Mouse (Mus musculus) spleen, postnatal 36 days (tissue): ENCODE measurements around the gene Pgap3.
A peak's percentile ranks its signal among the peaks of the same experiment; 100 is the strongest.

Experiments
- DNase-seq, 2 experiments: peaks; one replicate each; pipeline ENCODE4 v3.0.0; 2022; ENCODE audit warnings: low spot score in 2 of 2, mixed read lengths in 1 of 2

The Pgap3 gene

GRCm38 (mm10) chr11:98357396-98358160 is 42.7 kb downstream of the Pgap3 start:
- DNase-seq = no peak

GRCm38 (mm10) chr11:98356625-98357394 is 43.5 kb downstream of the Pgap3 start:
- no peak for DNase-seq

GRCm38 (mm10) chr11:98355732-98356299 is 44.5 kb downstream of the Pgap3 start:
- DNase-seq = peak; percentile 35 to 46

- no peak for DNase-seq
These were observed 45.8 kb downstream of the Pgap3 start for GRCm38 (mm10) chr11:98354445-98354844.

- DNase-seq = no peak
These were observed 46.6 kb downstream of the Pgap3 start for GRCm38 (mm10) chr11:98353651-98354211.

GRCm38 (mm10) chr11:98352272-98352990 is 47.9 kb downstream of the Pgap3 start:
- no peak for DNase-seq

GRCm38 (mm10) chr11:98349308-98349707 is 51.0 kb downstream of the Pgap3 start:
- DNase-seq = no peak

- DNase-seq = no peak
These were observed 52.0 kb downstream of the Pgap3 start, which contains the start of gene Ppp1r1b for GRCm38 (mm10) chr11:98348083-98348961. TSS of gene Ppp1r1b (plus strand) at chr11:98348404.

GRCm38 (mm10) chr11:98347385-98348082 is 52.8 kb downstream of the Pgap3 start:
- DNase-seq = no peak

- no peak for DNase-seq
These were observed 54.1 kb downstream of the Pgap3 start for GRCm38 (mm10) chr11:98346168-98346567.

GRCm38 (mm10) chr11:98345253-98345652 is 55.0 kb downstream of the Pgap3 start:
- peak; percentile 66 to 67 for DNase-seq

- DNase-seq = peak; percentile 69 to 81
These were observed 58.0 kb downstream of the Pgap3 start for GRCm38 (mm10) chr11:98342000-98342945.

- no peak for DNase-seq
These were observed 59.1 kb downstream of the Pgap3 start for GRCm38 (mm10) chr11:98341174-98341573.

GRCm38 (mm10) chr11:98340597-98340996 is 59.7 kb downstream of the Pgap3 start:
- DNase-seq = no peak

- peak; percentile 64 to 70 for DNase-seq
These were observed 60.5 kb downstream of the Pgap3 start for GRCm38 (mm10) chr11:98339679-98340287.

- DNase-seq = no peak
These were observed 61.2 kb downstream of the Pgap3 start for GRCm38 (mm10) chr11:98339071-98339501.
